Mouse (Mus musculus): ENCODE data around the gene Cmah. TPM values are rescaled to one million over a fixed set of nuclear protein-coding genes. Genes with fewer than 3 reads are reported as not detected.
A peak's percentile ranks its signal among the peaks of the same experiment; 100 is the strongest.

The Cmah gene
- polyA plus RNA-seq (2011; ENCODE audit: insufficient read length, low read depth, missing spikeins): 0.78 and 1.1 TPM in 2 replicates

- H3K4me3 ChIP-seq (ENCODE audit: insufficient read depth, low read length): no peak within 1 kb of the TSS
- H3K4me1 ChIP-seq (ENCODE audit: control insufficient read depth, insufficient read depth, low read length): peaks cover 4% of the 10 kb centered on the region; the same call in 1 of the 2 replicates
- no peak for TF ChIP-seq POLR2A (IDR thresholded peaks at IDR 0.05; ENCODE audit: low read depth, low read length)
- no peak for TF ChIP-seq CTCF (IDR thresholded peaks at IDR 0.05; ENCODE audit: borderline replicate concordance, insufficient read depth, low read length)
- H3K27ac ChIP-seq (ENCODE audit: insufficient read depth, low read length): no peak within 1 kb of the TSS
Observed at GRCm38 (mm10) chr13:24327201-24327600, at the start of gene Cmah. TSS of gene Cmah (plus strand) at chr13:24327404.

- Histone ChIP-seq H3K4me3 (ENCODE audit: insufficient read depth, low read length) (no peak overlapping the region), H3K27ac (ENCODE audit: insufficient read depth, low read length) (no peak overlapping the region), H3K4me1 (ENCODE audit: control insufficient read depth, insufficient read depth, low read length) (no peaks in the 10 kb centered on the region)
- TF ChIP-seq CTCF (IDR thresholded peaks at IDR 0.05; ENCODE audit: borderline replicate concordance, insufficient read depth, low read length) (no peak), POLR2A (IDR thresholded peaks at IDR 0.05; ENCODE audit: low read depth, low read length) (no peak)
Observed at GRCm38 (mm10) chr13:24279407-24279761, 47.8 kb upstream of the Cmah start.

GRCm38 (mm10) chr13:24279762-24280438, 47.3 kb upstream of the Cmah start:
- TF ChIP-seq POLR2A (IDR thresholded peaks at IDR 0.05; ENCODE audit: low read depth, low read length) (no peak), CTCF (IDR thresholded peaks at IDR 0.05; ENCODE audit: borderline replicate concordance, insufficient read depth, low read length) (no peak)
- H3K4me1 ChIP-seq (ENCODE audit: control insufficient read depth, insufficient read depth, low read length): no peaks in the 10 kb centered on the region
- no peak overlapping the region for H3K27ac ChIP-seq (ENCODE audit: insufficient read depth, low read length)
- peak overlapping the region; percentile 89 for H3K4me3 ChIP-seq (ENCODE audit: insufficient read depth, low read length)

GRCm38 (mm10) chr13:24280439-24281431, 46.5 kb upstream of the Cmah start, which contains the start of gene Carmil1:
TSS of gene Carmil1 (minus strand) at chr13:24280795.
- Histone ChIP-seq H3K4me3 (ENCODE audit: insufficient read depth, low read length) (peak within 1 kb of the TSS; percentile 89), H3K4me1 (ENCODE audit: control insufficient read depth, insufficient read depth, low read length) (no peaks in the 10 kb centered on the region), H3K27ac (ENCODE audit: insufficient read depth, low read length) (peak within 1 kb of the TSS; percentile 68)
- peak; percentile 59 for TF ChIP-seq CTCF (IDR thresholded peaks at IDR 0.05; ENCODE audit: borderline replicate concordance, insufficient read depth, low read length)
- peak; percentile 68 for TF ChIP-seq POLR2A (IDR thresholded peaks at IDR 0.05; ENCODE audit: low read depth, low read length)

- Histone ChIP-seq H3K4me3 (ENCODE audit: insufficient read depth, low read length) (no peak overlapping the region), H3K4me1 (ENCODE audit: control insufficient read depth, insufficient read depth, low read length) (no peaks in the 10 kb centered on the region), H3K27ac (ENCODE audit: insufficient read depth, low read length) (no peak overlapping the region)
- no peak for TF ChIP-seq CTCF (IDR thresholded peaks at IDR 0.05; ENCODE audit: borderline replicate concordance, insufficient read depth, low read length)
- no peak for TF ChIP-seq POLR2A (IDR thresholded peaks at IDR 0.05; ENCODE audit: low read depth, low read length)
Observed at GRCm38 (mm10) chr13:24287381-24287780, 39.8 kb upstream of the Cmah start.

- H3K4me1 ChIP-seq (ENCODE audit: control insufficient read depth, insufficient read depth, low read length): no peaks in the 10 kb centered on the region
- TF ChIP-seq POLR2A (IDR thresholded peaks at IDR 0.05; ENCODE audit: low read depth, low read length) (no peak), CTCF (IDR thresholded peaks at IDR 0.05; ENCODE audit: borderline replicate concordance, insufficient read depth, low read length) (peak; percentile 69; the same call in 1 of the 2 replicates)
- H3K4me3 ChIP-seq (ENCODE audit: insufficient read depth, low read length): no peak overlapping the region
- no peak overlapping the region for H3K27ac ChIP-seq (ENCODE audit: insufficient read depth, low read length)
Observed at GRCm38 (mm10) chr13:24297252-24297651, 30.0 kb upstream of the Cmah start.

- no peak overlapping the region for H3K27ac ChIP-seq (ENCODE audit: insufficient read depth, low read length)
- no peak for TF ChIP-seq POLR2A (IDR thresholded peaks at IDR 0.05; ENCODE audit: low read depth, low read length)
Observed at GRCm38 (mm10) chr13:24305486-24305885, 21.7 kb upstream of the Cmah start.

GRCm38 (mm10) chr13:24306248-24306647, 21.0 kb upstream of the Cmah start:
- TF ChIP-seq POLR2A (IDR thresholded peaks at IDR 0.05; ENCODE audit: low read depth, low read length): no peak
- peak; percentile 11; the same call in 1 of the 2 replicates for TF ChIP-seq CTCF (IDR thresholded peaks at IDR 0.05; ENCODE audit: borderline replicate concordance, insufficient read depth, low read length)
- Histone ChIP-seq H3K4me1 (ENCODE audit: control insufficient read depth, insufficient read depth, low read length) (no peaks in the 10 kb centered on the region), H3K4me3 (ENCODE audit: insufficient read depth, low read length) (no peak overlapping the region), H3K27ac (ENCODE audit: insufficient read depth, low read length) (no peak overlapping the region)

More at GRCm38 (mm10) chr13:24305486-24305885, 21.7 kb upstream of the Cmah start:
- Histone ChIP-seq H3K4me1 (ENCODE audit: control insufficient read depth, insufficient read depth, low read length) (no peaks in the 10 kb centered on the region), H3K4me3 (ENCODE audit: insufficient read depth, low read length) (no peak overlapping the region)

GRCm38 (mm10) chr13:24311011-24311940, 15.9 kb upstream of the Cmah start:
- TF ChIP-seq CTCF (IDR thresholded peaks at IDR 0.05; ENCODE audit: borderline replicate concordance, insufficient read depth, low read length) (no peak), POLR2A (IDR thresholded peaks at IDR 0.05; ENCODE audit: low read depth, low read length) (no peak)
- no peak overlapping the region for H3K27ac ChIP-seq (ENCODE audit: insufficient read depth, low read length)
- H3K4me3 ChIP-seq (ENCODE audit: insufficient read depth, low read length): no peak overlapping the region
- no peaks in the 10 kb centered on the region for H3K4me1 ChIP-seq (ENCODE audit: control insufficient read depth, insufficient read depth, low read length)
